Comparison of ENCODE assay signal across 23 mouse cellular contexts in genomic region chr10:45136806-45137205, GRCm38 (mm10). TPM values are rescaled to one million over a fixed set of nuclear protein-coding genes. Genes with fewer than 3 reads are reported as not detected.
DNase-seq lines count a peak whose midpoint lies in the region; ATAC-seq and TF ChIP-seq lines count a peak whose summit lies in the region.
"Had no signal": no experiment of that assay in that cellular context is flagged by ENCODE, and none has a peak within 500 bp of the region (broad histone marks: within the 10 kb centered on the region; RNA-seq: fewer than 3 reads in every experiment).

No protein-coding gene starts in this region.

- TF ChIP-seq EP300 in heart, postnatal 0 days (IDR thresholded peaks at IDR 0.05; ENCODE audit: low read depth) = no peak

- no peaks in the 10 kb centered on the region for H3K27me3 ChIP-seq in forebrain, postnatal 0 days (ENCODE audit: insufficient read depth, low read length)
- H3K27me3 ChIP-seq in forebrain, embryonic 14.5 days (replicated peaks; ENCODE audit: control insufficient read depth, insufficient read depth, low read length) = no peaks in the 10 kb centered on the region
- H3K27me3 ChIP-seq in heart, postnatal 0 days (ENCODE audit: control insufficient read depth, insufficient read depth, low read length) = no peaks in the 10 kb centered on the region
- no peaks in the 10 kb centered on the region for H3K27me3 ChIP-seq in heart, embryonic 12.5 days (replicated peaks)
- H3K27me3 ChIP-seq: CH12.LX; embryonic facial prominence, embryonic 13.5 days; limb, embryonic 12.5 days; liver, embryonic 15.5 days; neural tube, embryonic 15.5 days had no signal

- H3K9me3 ChIP-seq in forebrain, postnatal 0 days (ENCODE audit: low read length) = no peaks in the 10 kb centered on the region
- H3K9me3 ChIP-seq in forebrain, embryonic 14.5 days (replicated peaks; ENCODE audit: control insufficient read depth, low read length) = no peaks in the 10 kb centered on the region
- no peaks in the 10 kb centered on the region for H3K9me3 ChIP-seq in heart, postnatal 0 days (replicated peaks; ENCODE audit: control insufficient read depth, low read length)
- peaks cover 4% of the 10 kb centered on the region; the same call in 1 of the 2 replicates for H3K9me3 ChIP-seq in heart, embryonic 12.5 days (replicated peaks)
- H3K9me3 ChIP-seq: embryonic facial prominence, embryonic 13.5 days; liver, embryonic 15.5 days; neural tube, embryonic 15.5 days had no signal

- ATAC-seq in forebrain, postnatal 0 days = peak; percentile 84
- ATAC-seq in forebrain, embryonic 14.5 days = no peak
- ATAC-seq in heart, postnatal 0 days (ENCODE audit: insufficient read depth, low read depth) = peak; percentile 52; the same call in 1 of the 2 replicates
- ATAC-seq in heart, embryonic 12.5 days (ENCODE audit: insufficient number of reproducible peaks, low FRiP score) = no peak
- ATAC-seq: hindbrain, postnatal 0 days had no signal

- no peak overlapping the region for H3K27ac ChIP-seq in forebrain, postnatal 0 days (ENCODE audit: low read depth, low read length)
- H3K27ac ChIP-seq in forebrain, embryonic 14.5 days (ENCODE audit: low read depth, low read length) = no peak overlapping the region
- peak overlapping the region; percentile 74 for H3K27ac ChIP-seq in heart, postnatal 0 days (ENCODE audit: low read depth)
- H3K27ac ChIP-seq in heart, embryonic 12.5 days (ENCODE audit: poor library complexity, severe bottlenecking) = no peak overlapping the region
- H3K27ac ChIP-seq: embryonic facial prominence, embryonic 13.5 days; gastrocnemius, adult 2 months; hindbrain, postnatal 0 days; limb, embryonic 12.5 days; liver, embryonic 15.5 days; neural tube, embryonic 15.5 days had no signal

- no peak overlapping the region for H3K9ac ChIP-seq in forebrain, postnatal 0 days
- no peak overlapping the region for H3K9ac ChIP-seq in forebrain, embryonic 14.5 days (ENCODE audit: low read length)
- no peak overlapping the region for H3K9ac ChIP-seq in heart, postnatal 0 days (replicated peaks; ENCODE audit: low read depth, low read length)
- no peak overlapping the region for H3K9ac ChIP-seq in heart, embryonic 12.5 days
- H3K9ac ChIP-seq: embryonic facial prominence, embryonic 13.5 days; limb, embryonic 12.5 days; liver, embryonic 15.5 days; neural tube, embryonic 15.5 days had no signal

- DNase-seq in forebrain, postnatal 0 days = peak; percentile 41
- DNase-seq in forebrain, embryonic 14.5 days (ENCODE audit: low spot score) = no peak
- DNase-seq in heart, postnatal 0 days (ENCODE audit: low spot score) = no peak
- DNase-seq in layer of hippocampus, postnatal 36 days = peak; percentile 52 to 56
- DNase-seq in telencephalon, adult 2 months (ENCODE audit: low read depth, low spot score) = peak; percentile 52
- DNase-seq in kidney, postnatal 10 days = no peak
- no peak for DNase-seq in ovary, adult 18-20 months (ENCODE audit: low spot score)
- DNase-seq: adrenal gland, postnatal 10 days; cerebellum, adult 2 months; gastrocnemius, adult 2 months; kidney, adult 8-10 months; kidney, postnatal 4 days; retina, postnatal 1 day; thymus, adult 2 months had no signal

- H3K4me3 ChIP-seq in forebrain, postnatal 0 days (ENCODE audit: low read depth, low read length) = no peak overlapping the region
- no peak overlapping the region for H3K4me3 ChIP-seq in forebrain, embryonic 14.5 days (ENCODE audit: low read depth, low read length)
- H3K4me3 ChIP-seq in heart, postnatal 0 days (ENCODE audit: low read depth, low read length) = no peak overlapping the region
- H3K4me3 ChIP-seq in heart, embryonic 12.5 days = no peak overlapping the region
- H3K4me3 ChIP-seq: embryonic facial prominence, embryonic 13.5 days; gastrocnemius, adult 2 months; limb, embryonic 12.5 days; liver, embryonic 15.5 days; neural tube, embryonic 15.5 days had no signal

- 60% methylated on average over 7 of the region's 7 CpGs for WGBS in forebrain, postnatal 0 days
- 85% methylated on average over 7 of the region's 7 CpGs for WGBS in forebrain, embryonic 14.5 days
- WGBS in heart, postnatal 0 days = 56% methylated on average over 7 of the region's 7 CpGs
- WGBS in heart, embryonic 12.5 days = 85% methylated on average over 7 of the region's 7 CpGs

- 0 out of 2 replicates have a peak, but pooled peaks cover 6% of the 10 kb centered on the region for H3K4me1 ChIP-seq in forebrain, postnatal 0 days (ENCODE audit: insufficient read depth)
- H3K4me1 ChIP-seq in forebrain, embryonic 14.5 days (ENCODE audit: control insufficient read depth, insufficient read depth, low read length) = peaks cover 5% of the 10 kb centered on the region
- peaks cover 29% of the 10 kb centered on the region for H3K4me1 ChIP-seq in heart, postnatal 0 days (ENCODE audit: control insufficient read depth, insufficient read depth)
- H3K4me1 ChIP-seq in heart, embryonic 12.5 days (replicated peaks) = peaks cover 38% of the 10 kb centered on the region
- H3K4me1 ChIP-seq: liver, embryonic 15.5 days had no signal

- H3K36me3 ChIP-seq in forebrain, postnatal 0 days (ENCODE audit: insufficient read depth) = no peaks in the 10 kb centered on the region; the same call in 1 of the 2 replicates
- no peaks in the 10 kb centered on the region for H3K36me3 ChIP-seq in forebrain, embryonic 14.5 days (ENCODE audit: control insufficient read depth, insufficient read depth, low read length)
- H3K36me3 ChIP-seq in heart, postnatal 0 days (replicated peaks; ENCODE audit: control insufficient read depth, insufficient read depth, low read length) = peaks cover 8% of the 10 kb centered on the region; the same call in 1 of the 2 replicates
- peaks cover 13% of the 10 kb centered on the region for H3K36me3 ChIP-seq in heart, embryonic 12.5 days

- no peak for TF ChIP-seq CTCF in forebrain, postnatal 0 days (IDR thresholded peaks at IDR 0.05; ENCODE audit: low read depth)
- no peak for TF ChIP-seq CTCF in heart, postnatal 0 days (IDR thresholded peaks at IDR 0.05; ENCODE audit: low read depth)

- no peak overlapping the region for H3K4me2 ChIP-seq in forebrain, postnatal 0 days (ENCODE audit: low read depth)
- no peak overlapping the region for H3K4me2 ChIP-seq in forebrain, embryonic 14.5 days (ENCODE audit: low read length)
- no peak overlapping the region for H3K4me2 ChIP-seq in heart, postnatal 0 days (ENCODE audit: low read depth, low read length)
- H3K4me2 ChIP-seq in heart, embryonic 12.5 days = no peak overlapping the region
- H3K4me2 ChIP-seq: embryonic facial prominence, embryonic 13.5 days; limb, embryonic 12.5 days; liver, embryonic 15.5 days; midbrain, embryonic 11.5 days; neural tube, embryonic 15.5 days had no signal

RNA-seq across cellular contexts. Expression of gene Popdc3, which starts 41.1 kb away (rescaled TPM):
- 2.3 and 2.6 TPM in 2 replicates for total RNA-seq in forebrain, postnatal 0 days (2014; rRNA removed)
- polyA plus RNA-seq in forebrain, postnatal 0 days (2015; fragmentation: Nextera tagmentation; extraction: Ambion mirVana) = 1.6 and 2.9 TPM in 2 replicates
- 0.44 and 0.63 TPM in 2 replicates for polyA plus RNA-seq in forebrain, embryonic 14.5 days (2014; fragmentation: Nextera tagmentation; extraction: Ambion mirVana)
- total RNA-seq in heart, postnatal 0 days (2014; rRNA removed; ENCODE audit: low replicate concordance) = 69.2 and 71.9 TPM in 2 replicates
- polyA plus RNA-seq in heart, postnatal 0 days (2015; fragmentation: Nextera tagmentation; extraction: Ambion mirVana) = 41.8 and 50.6 TPM in 2 replicates
- polyA plus RNA-seq in heart, embryonic 12.5 days (2016; fragmentation: Nextera tagmentation; extraction: Ambion mirVana) = 22.9 and 24.9 TPM in 2 replicates
- 1 to 10 TPM; 6.9 TPM for total RNA-seq in layer of hippocampus, postnatal 36 days (2021)
- total RNA-seq: common myeloid progenitor, adult 5-6 weeks had no signal

Comparison
In these comparisons a context has a peak if more than half of its experiments do, and no peak if none do; other contexts are left out.
1. ATAC-seq: peak in forebrain, postnatal 0 days (single experiment) and heart, postnatal 0 days (single experiment); none in forebrain, embryonic 14.5 days (single experiment) and heart, embryonic 12.5 days (single experiment).
2. DNase-seq: peak in forebrain, postnatal 0 days (single experiment), layer of hippocampus, postnatal 36 days (2 of 2) and telencephalon, adult 2 months (single experiment); none in forebrain, embryonic 14.5 days (single experiment), heart, postnatal 0 days (single experiment), kidney, postnatal 10 days (single experiment) and ovary, adult 18-20 months (single experiment).